Mouse (Mus musculus): Measurements from ENCODE around the gene Matk.

DNA sequence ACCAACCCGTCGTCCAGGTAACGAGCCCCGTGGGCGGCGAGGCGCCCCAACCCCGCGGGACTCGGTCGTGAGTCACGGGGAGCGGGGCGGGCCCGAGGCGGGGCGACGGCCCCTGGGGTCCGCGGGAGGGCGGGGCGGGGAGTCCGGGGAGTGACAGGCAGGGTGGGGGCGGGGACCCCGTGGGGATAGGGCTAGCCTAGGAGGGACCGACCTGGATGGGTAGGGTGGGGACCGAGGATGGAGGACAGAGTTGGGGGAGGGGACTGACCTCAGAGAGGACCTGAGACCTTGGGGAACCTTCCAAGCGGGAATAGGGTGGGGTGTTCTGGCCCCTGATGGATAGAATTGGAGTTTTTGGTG is 19.5 kb upstream of the Matk start:
- TF ChIP-seq CTCF (IDR thresholded peaks at IDR 0.05; ENCODE audit: control insufficient read depth, insufficient read depth, insufficient read length) (no peak), MAX (IDR thresholded peaks at IDR 0.05) (no peak), USF1 (IDR thresholded peaks at IDR 0.05; ENCODE audit: low read depth) (no peak), MYOD1 (IDR thresholded peaks at IDR 0.05; ENCODE audit: control insufficient read depth, insufficient read length, low read depth) (no peak)

Measured in C2C12 (cell line).